Mouse (Mus musculus) heart, adult 8-10 months (tissue): ENCODE data around the gene Smim14. TPM values are rescaled to one million over a fixed set of nuclear protein-coding genes. Genes with fewer than 3 reads are reported as not detected.
"Not testable (repeated sequence)": the region's sequence is repeated elsewhere in the genome, so short reads cannot be mapped to it uniquely, and the experiment has no call there.

Experiments
- DNase-seq: peaks from one replicate; pipeline ENCODE4 v3.0.0; 2022; ENCODE audit warnings: low spot score
- total RNA-seq, 4 experiments: library from RNA; stranded (reverse); gene quantifications; 2 replicates each; pipeline ENCODE4 v1.2.4; 2022

Smim14 gene
- total RNA-seq, 4 experiments from 2014 or later, result 92.2 to 104 (median 96.7) TPM

DNA sequence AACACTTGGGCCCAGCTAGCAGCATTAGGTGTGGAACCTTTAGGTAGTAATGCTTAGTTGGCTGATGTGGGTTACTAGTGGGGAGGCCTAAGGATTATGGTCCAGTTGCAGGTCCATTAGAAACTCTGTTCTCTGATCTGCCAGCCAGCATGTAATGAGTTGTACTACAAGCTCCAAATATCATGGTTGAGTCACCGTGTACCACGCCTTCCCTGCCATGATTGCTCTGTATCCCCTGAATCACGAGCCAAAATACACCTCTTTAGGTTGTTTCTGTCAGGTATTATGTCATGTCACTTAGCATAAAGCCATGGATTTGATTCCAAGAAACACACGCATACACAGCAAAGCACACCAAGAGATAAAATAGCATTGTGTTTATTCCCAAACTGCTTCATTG is 12.2 kb downstream of the Smim14 start:
- DNase-seq, result no peak

DNA sequence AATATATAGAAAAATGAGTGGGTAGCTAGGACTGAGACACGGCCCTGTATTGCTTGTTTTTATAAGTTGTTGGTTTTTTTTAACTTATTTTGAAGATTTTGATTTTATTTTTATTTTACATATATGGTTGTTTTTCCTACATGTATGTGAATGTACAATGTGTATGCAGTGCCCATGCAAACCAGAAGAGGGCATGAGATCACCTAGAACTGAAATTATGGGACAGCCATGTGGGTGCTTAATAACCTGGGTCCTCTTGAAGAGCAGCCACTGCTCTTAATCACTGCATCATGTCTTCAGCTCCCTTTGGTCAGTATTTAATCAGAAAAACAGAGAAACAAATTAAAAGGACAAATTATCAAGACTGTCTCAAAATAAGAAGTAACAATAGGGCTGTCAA is 15.2 kb downstream of the Smim14 start:
- no peak for DNase-seq

DNA sequence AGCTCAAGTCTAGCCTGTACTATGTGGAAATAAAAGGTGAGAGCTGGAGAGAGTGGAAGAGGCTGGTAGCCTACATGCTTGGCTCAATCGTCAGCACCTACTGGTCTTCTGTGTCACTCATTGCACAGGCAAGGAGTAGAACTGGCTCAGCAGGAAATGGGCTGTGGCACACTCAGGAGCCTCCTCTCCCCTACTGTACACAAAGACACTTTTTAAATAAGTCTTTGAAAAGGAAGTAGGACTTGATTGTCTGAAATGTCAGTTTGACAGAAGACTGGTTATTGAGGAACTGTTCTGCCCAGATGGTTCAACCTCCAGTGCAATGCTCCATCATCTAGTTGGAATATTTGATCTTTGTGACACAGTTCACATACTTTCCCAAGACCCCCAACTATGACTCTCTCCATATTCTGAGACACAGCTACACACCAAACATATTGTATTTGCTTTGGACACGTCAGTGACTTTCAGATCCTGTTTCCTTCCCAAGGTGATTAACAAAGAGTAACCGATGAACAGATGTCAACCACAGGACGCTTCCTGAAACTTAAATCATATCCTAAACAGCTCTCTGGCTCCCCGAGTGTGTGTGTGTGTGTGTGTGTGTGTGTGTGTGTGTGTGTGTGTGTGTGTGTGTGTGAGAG is 22.2 kb downstream of the Smim14 start:
- no peak for DNase-seq

DNA sequence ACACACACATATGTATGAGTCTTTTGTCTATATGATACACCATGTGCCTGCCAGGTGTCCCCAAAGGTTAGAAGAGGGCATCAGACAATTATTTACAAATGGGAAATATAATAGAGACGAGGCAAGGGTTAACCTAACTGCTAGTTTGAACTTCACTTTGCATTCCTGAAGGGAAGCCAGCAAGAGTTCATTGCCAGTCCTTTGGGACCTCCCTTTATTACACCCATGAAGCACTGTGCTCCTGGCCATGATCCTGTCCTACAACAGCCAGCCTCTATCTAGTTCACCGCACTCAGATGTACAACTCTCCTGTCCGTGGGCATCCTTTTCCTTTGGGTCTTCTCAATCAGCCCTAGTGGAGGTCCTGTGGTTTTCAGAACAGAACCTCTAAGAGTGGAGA is 23.5 kb downstream of the Smim14 start:
- no peak for DNase-seq

DNA sequence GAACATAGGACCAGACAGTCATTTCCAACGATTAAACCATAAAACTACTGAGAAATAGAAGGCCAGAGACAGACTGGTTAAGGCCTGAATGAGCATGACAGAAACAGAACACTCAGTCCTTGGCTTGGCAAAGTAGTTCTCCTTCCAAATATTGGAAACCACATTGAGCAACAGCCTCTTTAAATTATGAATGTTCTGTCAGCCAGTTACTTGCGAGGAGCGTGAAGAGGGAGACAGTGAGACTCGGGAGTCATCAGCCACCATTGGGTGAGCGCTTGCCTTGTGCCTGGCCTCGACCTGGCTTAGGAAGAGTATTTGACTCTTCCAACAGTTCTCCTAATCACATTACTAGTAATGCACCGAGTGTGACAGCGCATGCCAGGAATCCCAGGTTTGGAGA is 28.6 kb downstream of the Smim14 start:
- DNase-seq, result peak; percentile 54

DNA sequence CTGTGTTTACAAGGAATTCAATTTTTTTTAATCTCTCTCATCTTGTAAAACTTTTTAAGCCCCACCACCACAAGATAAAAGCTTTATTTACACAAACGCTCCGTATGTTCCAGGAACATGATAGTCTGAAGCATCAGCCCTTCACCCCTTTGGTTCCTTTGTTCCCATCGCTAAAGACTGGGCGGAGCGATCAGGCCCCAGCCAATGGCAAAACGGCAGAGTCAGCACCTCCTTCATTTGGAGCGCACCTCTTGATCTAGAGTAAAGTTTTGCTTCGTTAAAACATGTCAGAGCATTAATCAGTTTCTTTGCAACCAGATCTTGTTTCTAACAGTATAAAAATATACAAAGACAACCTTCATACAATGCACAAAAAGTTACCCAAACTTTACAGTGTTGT is 31.2 kb downstream of the Smim14 start:
- no peak for DNase-seq

DNA sequence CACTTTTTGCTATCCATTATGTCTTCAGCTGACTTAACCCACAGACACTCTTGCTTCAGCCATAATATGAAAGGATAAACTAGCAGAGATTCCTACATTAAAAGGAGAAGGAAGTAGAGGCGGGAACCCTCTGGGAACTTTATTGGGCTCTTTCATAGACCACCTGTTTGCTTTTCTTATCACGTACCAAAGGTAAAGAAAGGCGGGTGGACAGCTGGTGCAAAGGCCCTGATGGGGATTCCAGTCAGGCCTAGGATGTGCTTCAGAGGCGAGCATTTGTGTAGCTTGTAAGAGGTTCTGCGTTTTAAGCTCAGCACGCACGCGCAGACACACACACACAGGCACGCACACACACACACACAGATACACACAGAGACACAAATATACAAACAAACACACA is 35.6 kb downstream of the Smim14 start:
- no peak for DNase-seq

DNA sequence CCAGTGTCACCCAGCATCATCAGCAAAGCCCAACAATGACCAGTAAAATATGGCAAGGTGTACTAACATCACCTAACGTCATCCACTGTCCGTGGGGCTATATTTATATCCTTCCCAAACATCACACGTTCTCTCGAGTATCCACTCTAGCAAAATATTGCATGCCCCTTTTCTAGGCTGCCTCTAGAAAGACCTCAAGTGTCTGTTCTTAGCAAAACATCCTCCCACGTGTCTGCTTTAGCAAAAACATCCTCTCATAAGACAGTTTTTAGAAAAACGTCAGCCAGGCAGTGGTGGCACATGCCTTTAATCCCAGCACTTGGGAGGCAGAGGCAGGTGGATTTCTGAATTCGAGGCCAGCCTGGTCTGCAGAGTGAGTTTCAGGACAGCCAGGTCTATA is 36.8 kb downstream of the Smim14 start:
- DNase-seq, result no peak

DNA sequence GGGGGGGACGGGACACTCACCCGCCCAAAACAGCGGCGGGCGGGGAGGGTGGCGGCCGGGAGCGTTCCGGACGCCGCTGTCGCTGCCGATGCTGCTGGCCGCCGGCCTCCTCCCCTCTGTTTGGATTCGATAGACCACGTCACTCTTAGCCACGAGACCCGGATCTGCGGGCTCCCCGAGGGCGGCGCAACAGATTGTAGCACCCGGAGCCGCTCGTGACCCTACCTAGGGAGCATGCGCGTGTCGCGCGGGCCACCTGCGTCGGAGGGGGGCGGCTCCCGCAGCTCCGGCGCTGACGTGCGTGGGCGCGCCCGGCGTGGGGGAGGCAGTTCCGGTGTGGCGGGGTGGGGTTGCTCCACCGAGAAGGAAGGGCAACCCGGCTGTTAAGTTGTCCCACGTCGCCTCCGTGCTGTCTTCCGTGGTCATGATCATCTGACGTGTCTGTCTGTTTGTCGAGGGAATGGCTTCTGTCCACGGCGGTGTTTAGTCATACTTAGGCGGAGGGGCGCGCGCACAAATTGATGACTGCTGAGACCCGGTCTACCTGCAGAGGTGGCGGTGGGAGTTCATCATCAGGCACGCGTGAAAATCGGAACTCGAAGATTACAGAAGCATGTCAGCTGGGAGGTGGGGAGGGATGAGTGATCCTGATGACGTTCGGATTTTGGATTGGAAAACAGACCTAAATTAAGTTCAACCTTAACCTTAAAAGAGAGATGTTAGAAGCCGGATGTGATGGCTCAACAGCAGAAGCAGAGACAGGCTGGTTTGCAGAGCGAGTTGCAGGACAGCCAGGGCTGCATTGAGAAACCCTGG is 44.1 kb downstream of the Smim14 start, which contains the start of gene Gm43552:
Gene Gm43552 (minus strand): TSS at position 118 of the 816 bp plus-strand sequence.
- peak; percentile 98 for DNase-seq

DNA sequence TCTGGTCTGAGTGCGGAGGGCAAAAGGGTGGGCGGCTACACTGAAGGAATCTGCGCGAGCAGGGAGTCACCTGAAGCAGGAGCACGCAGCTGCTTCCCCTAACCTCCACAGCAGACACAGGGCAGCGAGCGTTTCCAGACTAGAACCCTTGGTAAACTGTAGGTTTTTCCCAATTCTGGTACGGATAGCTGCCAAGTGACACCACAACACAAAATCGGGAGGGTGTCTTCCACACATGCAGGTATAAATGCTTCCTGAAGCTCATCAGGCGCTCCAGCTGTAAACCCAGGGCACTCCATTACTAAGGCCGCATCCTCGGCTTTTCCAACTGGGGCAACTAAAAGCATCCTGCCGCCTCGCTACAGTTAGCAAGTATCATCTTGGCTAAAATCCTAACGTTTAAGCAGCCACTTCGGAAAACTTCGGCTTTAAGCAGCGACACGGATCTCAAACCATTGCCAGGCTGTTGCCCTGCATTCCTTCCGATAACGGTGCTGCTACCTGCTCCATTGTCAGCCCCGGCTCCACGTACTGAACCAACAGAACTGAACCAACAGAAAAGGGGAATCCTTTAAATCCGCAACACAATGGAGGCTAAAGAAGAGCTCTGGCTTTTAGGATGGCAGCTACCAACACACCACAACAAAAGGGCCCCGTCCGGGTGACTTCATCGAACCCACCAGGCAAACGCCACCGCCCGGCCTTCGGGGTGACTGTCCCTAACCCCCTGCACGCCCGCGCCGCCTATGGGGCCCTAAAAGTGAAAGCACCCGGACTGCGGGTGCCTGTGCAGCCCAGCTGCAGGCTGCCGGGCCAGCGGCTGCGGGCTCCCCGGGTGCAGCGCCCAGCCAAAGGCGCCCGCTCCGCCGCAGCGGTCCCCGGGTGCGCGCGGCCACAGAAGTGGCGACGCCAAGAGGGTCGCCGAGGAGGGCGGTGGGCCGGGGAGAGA is 44.9 kb downstream of the Smim14 start:
- DNase-seq, result peak; percentile 61

DNA sequence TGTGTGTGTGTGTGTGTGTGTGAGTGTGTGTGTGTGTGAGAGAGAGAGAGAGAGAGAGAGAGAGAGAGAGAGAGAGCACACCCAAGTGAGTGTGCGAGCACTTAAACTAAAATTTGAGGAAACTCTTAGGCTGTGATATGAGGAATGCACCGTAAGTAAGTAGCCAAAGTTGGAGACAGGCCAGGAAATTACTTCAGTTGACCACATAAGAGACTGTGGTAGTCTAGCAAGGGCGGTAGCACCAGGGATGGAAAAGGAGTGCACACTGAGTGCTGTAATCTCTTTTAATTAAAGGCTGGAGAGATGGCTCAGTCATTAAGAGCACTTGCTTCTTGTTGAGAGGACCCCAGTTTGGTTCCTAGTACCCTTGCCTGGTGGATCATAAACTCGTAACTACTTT is 47.2 kb downstream of the Smim14 start:
- peak; percentile 55 for DNase-seq

DNA sequence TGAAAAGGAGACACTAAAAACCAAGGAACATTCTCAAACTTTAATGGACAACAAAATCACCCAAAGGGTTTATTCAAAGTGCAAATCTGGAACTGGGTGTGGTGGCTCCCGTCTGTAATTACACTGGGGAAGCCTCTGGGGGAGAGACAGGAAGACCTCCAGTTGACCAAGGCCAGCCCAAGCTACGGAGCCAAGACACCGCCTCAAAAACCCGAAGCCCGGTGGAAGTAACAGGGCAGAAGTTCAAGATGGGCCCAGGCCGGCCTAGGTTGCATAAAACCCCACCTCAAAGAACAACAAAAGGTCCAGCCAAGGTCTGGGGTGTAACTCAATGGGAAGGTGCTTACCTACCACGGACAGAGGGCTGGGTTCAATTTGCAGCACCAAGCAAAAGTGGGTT is 48.3 kb downstream of the Smim14 start:
- DNase-seq, result peak; percentile 56

DNA sequence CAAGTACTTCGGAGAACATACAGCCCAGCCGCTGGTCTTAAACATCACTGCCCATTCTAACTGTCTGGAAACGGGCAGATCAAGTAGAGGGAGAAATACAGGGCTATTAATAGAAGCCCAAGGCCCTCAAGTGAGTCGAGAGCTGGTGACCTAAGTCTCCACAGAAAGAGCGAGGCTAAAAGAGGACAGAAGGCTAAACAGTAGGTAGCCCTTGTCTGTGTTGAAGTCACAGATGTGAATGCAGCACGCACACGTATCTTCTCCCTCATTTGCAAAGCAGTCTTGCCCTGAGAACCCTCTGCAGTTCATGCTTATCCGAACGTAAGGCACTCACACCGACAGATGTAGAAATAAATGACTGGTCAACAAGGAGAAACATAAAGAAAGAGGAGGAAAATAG is 49.6 kb downstream of the Smim14 start:
- no peak for DNase-seq

DNA sequence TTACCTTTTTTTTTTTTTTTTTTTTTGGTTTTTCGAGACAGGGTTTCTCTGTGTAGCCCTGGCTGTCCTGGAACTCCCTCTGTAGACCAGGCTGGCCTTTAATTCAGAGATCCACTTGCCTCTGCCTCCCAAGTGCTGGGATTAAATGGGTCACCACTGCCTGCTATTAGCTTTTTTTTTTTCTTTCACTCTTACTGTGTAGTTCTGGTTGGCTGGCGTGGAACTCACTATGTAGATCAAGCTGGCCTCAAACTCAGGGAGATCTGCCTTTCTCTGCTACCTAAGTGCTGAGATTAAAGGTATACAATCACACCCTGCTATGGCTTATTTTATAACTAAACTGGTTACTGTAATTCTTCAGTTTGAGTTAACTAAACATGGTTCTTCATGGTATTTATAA is 50.5 kb downstream of the Smim14 start:
- DNase-seq, result no peak

DNA sequence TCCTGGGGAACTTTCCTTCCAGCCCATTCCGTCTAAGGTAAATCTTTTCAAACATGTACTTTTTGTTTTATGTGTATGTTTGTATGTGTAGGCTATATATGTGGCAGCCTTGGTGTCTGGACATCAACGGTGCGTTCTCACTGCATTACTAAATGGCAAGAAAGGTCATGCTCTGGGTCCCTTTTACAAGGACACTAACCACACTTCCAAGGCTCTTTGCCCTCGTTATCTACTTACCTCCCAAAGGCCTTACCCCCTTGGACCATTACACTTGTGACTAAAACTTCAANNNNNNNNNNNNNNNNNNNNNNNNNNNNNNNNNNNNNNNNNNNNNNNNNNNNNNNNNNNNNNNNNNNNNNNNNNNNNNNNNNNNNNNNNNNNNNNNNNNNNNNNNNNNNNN is 54.0 kb downstream of the Smim14 start:
- no peak for DNase-seq

DNA sequence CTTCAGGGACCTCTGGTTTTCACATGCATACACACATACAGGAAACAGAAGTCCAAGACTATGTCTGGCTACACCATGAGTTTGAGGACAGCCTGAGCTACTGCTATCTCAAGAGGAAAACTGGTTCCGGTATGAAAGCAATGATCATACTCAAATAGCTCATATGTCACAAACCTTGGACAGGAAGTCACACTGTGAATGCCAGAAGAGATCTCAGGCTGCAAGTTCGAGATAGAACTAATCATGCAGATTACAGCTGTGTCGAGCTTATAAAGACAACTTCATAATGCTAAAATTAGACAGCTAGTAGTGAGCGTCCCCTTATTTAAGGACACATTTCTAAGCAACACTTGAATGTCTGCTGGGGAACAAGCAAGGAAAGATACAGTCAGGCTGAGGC is 56.5 kb downstream of the Smim14 start:
- DNase-seq, result no peak

DNA sequence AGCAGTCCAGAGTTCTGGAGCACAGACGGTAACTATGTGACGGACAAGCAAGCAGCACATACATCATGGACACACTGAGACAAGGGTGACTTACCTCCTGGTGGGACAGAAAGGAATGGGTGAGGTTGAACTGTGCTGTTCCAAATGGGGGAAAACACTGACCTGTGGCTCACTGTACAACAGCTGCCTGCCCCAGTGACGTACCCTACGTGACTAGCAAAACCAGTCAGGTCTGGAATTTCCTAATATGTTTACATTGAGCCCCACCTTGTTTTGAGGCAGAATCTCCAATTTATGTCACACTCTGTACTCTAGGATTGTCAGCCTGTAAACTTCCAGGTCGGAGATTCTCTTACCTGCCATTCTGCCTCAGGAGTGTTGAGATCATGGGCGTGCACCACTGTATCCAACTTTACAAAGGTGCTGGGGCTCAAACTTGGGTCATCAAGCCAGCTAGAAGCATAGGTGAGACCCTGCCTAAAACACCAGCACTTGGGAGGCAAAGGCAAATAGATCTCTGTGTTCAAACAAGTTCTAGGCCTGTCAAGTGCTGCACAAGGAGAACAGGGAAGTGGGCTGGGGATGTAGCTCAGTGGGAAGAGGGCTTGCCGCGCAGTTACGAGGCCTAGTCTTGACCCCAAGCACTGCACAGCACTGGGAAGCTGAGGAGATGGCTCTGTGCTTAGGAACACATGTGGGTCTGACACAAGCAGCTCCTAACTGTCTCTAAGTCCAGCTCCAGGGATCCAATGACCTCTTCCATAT is 57.1 kb downstream of the Smim14 start:
- DNase-seq, result no peak

DNA sequence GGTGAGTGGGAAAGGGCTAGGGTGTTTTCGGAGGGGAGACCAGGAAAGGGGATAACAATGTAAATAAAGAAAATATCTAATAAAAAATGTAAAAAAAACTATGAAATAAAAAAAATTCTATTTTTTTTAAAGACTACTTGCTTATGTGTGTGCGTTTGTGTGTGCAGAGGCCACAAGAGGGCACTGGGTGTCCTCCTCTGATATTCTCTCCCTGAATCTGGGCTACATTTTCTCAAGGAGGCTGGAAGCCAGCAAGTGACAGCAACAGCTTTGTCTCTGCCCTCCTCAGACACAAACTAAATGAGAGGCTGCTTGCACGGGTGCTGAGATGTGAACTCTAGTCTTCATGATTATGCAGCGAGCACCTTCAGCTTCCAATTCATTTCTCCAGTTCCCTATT is 58.8 kb downstream of the Smim14 start:
- no peak for DNase-seq

DNA sequence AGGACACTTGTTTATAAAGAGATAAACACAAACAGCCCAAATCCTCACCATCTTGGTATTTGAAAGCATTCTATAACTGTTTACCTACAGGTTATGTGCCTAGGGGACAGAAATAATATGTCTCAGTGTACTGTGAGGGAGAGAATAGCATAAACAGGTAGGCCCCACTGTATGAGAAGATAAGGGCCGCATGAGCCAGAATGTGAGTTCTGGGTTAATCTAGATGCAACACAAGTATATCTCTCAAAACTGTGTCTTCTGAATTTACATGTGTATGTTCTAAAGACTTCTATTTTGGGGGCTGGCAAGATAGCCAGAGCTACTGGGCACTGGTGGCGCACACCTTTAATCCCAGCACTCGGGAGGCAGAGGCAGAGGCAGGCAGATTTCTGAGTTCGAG is 60.2 kb downstream of the Smim14 start:
- DNase-seq, result not testable (repeated sequence)

DNA sequence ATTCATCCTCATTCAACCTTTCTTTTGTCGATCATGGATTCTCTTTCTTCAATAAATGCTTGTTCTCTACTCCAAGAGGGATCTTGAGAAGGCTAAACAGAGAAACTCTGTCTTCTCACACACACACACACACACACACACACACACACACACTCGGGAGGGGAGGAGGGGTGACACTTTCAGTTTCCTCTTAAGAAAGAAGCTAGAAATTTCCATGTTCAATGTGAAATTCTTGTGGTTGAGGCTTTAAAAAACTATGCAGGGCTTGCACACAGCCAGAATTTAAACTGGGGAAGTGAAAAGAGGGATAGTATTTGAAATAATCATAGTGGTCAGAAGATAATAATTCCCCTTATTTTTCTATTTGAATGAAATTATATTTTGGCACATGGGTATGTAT is 61.2 kb downstream of the Smim14 start:
- no peak for DNase-seq

DNA sequence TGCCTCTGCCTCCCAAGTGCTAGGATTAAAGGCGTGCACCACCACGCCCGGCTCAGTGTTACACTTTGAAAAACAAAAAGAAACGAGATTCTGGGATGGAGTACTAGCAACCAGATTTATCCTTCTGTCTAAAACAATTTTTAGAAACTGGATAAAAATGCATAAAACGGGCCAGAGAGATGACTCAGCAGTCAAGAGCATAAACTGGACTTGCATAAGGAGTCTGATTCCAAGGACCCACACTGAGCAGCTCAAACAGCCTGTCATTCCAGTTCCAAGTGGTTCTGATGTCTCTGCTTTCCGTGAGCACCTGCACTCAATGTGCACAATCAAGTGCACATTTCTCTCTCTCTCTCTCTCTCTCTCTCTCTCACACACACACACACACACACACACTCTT is 67.2 kb downstream of the Smim14 start:
- DNase-seq, result no peak
